Mouse (Mus musculus) forebrain, embryonic 14.5 days (tissue): Measurements from ENCODE around the gene Cacnb1. TPM values are rescaled to one million over a fixed set of nuclear protein-coding genes. Genes with fewer than 3 reads are reported as not detected.

ENCODE experiments used
- ATAC-seq: fragments of 200-750 bp; cut with Nextera tagmentation; 2 replicates; pipeline ENCODE4 v1.8.0; 2017; ENCODE audit warnings: mild to moderate bottlenecking, moderate library complexity
- DNase-seq: peaks from one replicate; pipeline ENCODE4 v3.0.0-alpha.2; 2015; ENCODE audit warnings: low spot score
- H3K27ac ChIP-seq: fragments of 300-500 bp; sonication (generic); 2 replicates; pipeline ENCODE4 v1.5.1; 2014; ENCODE audit warnings: low read depth, mild to moderate bottlenecking, control low read depth, low read length, moderate library complexity
- H3K27me3 ChIP-seq: fragments of 300-500 bp; sonication (generic); replicated peaks from 2 replicates; pipeline ENCODE4 v1.6.1; 2014; ENCODE audit warnings: low read length, control low read depth, mixed read lengths; ENCODE audit not compliant: control insufficient read depth, insufficient read depth
- H3K36me3 ChIP-seq: fragments of 300-500 bp; sonication (generic); 2 replicates; pipeline ENCODE4 v1.6.1; 2014; ENCODE audit warnings: low read length, control low read depth; ENCODE audit not compliant: control insufficient read depth, insufficient read depth
- H3K4me1 ChIP-seq: fragments of 300-500 bp; sonication (generic); 2 replicates; pipeline ENCODE4 v1.6.1; 2014; ENCODE audit warnings: antibody characterized with exemption, low read length, control low read depth; ENCODE audit not compliant: control insufficient read depth, insufficient read depth
- H3K4me2 ChIP-seq: fragments of 300-500 bp; sonication (generic); 2 replicates; pipeline ENCODE4 v1.6.1; 2014; ENCODE audit warnings: mild to moderate bottlenecking, control low read depth, low read length
- H3K4me3 ChIP-seq: fragments of 300-500 bp; sonication (generic); 2 replicates; pipeline ENCODE4 v1.5.1; 2014; ENCODE audit warnings: low read depth, low read length, control low read depth
- H3K9ac ChIP-seq: fragments of 300-500 bp; sonication (generic); 2 replicates; pipeline ENCODE4 v1.6.1; 2014; ENCODE audit warnings: mild to moderate bottlenecking, low read length, control low read depth, moderate library complexity
- H3K9me3 ChIP-seq: fragments of 300-500 bp; sonication (generic); replicated peaks from 2 replicates; pipeline ENCODE4 v1.6.1; 2016; ENCODE audit warnings: low read length, control low read depth, mixed read lengths; ENCODE audit not compliant: control insufficient read depth
- WGBS: fragments of 180-500 bp; shearing (Covaris S2); extraction: QIAGEN DNeasy Blood & Tissue Kit; methylation state at CpG from one replicate; pipeline ENCODE4 v1.1.7; 2014; 5-methylcytosine and 5-hydroxymethylcytosine counted together
- polyA plus RNA-seq: library from polyadenylated mRNA; unstranded; fragments of >200 nt; fragmentation: Nextera tagmentation; extraction: Ambion mirVana; gene quantifications from 2 replicates; pipeline ENCODE4 v1.2.1, GENCODE M21; 2014

The Cacnb1 gene
- polyA plus RNA-seq, 1 experiment from 2014 or later: 22.1 TPM

- Histone ChIP-seq H3K9ac (no peak overlapping the region), H3K27me3 (peaks cover 3% of the 10 kb centered on the region; the same call in 1 of the 2 replicates), H3K36me3 (peaks cover 22% of the 10 kb centered on the region), H3K9me3 (no peaks in the 10 kb centered on the region), H3K4me3 (no peak overlapping the region), H3K4me2 (no peak overlapping the region), H3K27ac (no peak overlapping the region), H3K4me1 (peaks cover 17% of the 10 kb centered on the region)
- DNase-seq (no peak), ATAC-seq (no peak)
- WGBS: 53% methylated on average over 7 of the region's 7 CpGs
These were observed 22.3 kb downstream of the Cacnb1 start for GRCm38 (mm10) chr11:98000378-98001140.

- H3K27me3 ChIP-seq: peaks cover 3% of the 10 kb centered on the region; the same call in 1 of the 2 replicates
- H3K4me3 ChIP-seq: no peak overlapping the region
- DNase-seq (no peak), ATAC-seq (no peak)
- 62% methylated on average over 5 of the region's 5 CpGs for WGBS
- H3K9me3 ChIP-seq: no peaks in the 10 kb centered on the region
- peaks cover 25% of the 10 kb centered on the region for H3K4me1 ChIP-seq
- H3K4me2 ChIP-seq: no peak overlapping the region
- no peak overlapping the region for H3K9ac ChIP-seq
- H3K27ac ChIP-seq: no peak overlapping the region
- peaks cover 14% of the 10 kb centered on the region for H3K36me3 ChIP-seq
These were observed 23.1 kb downstream of the Cacnb1 start for GRCm38 (mm10) chr11:97999748-98000147.

- ATAC-seq: no peak
- Histone ChIP-seq H3K27ac (no peak overlapping the region), H3K4me2 (no peak overlapping the region), H3K9me3 (no peaks in the 10 kb centered on the region), H3K36me3 (peaks cover 7% of the 10 kb centered on the region), H3K27me3 (peaks cover 3% of the 10 kb centered on the region; the same call in 1 of the 2 replicates), H3K4me1 (peaks cover 24% of the 10 kb centered on the region), H3K9ac (no peak overlapping the region), H3K4me3 (no peak overlapping the region)
- DNase-seq: no peak
- 62% methylated on average over 7 of the region's 7 CpGs for WGBS
These were observed 23.8 kb downstream of the Cacnb1 start for GRCm38 (mm10) chr11:97998898-97999608.

- ATAC-seq: no peak
- peaks cover 3% of the 10 kb centered on the region; the same call in 1 of the 2 replicates for H3K27me3 ChIP-seq
- 83% methylated on average over 11 of the region's 11 CpGs for WGBS
These were observed 24.6 kb downstream of the Cacnb1 start for GRCm38 (mm10) chr11:97998074-97998793.

GRCm38 (mm10) chr11:97997387-97997960 is 25.4 kb downstream of the Cacnb1 start:
- H3K4me2 ChIP-seq: no peak overlapping the region
- H3K9ac ChIP-seq: no peak overlapping the region
- H3K9me3 ChIP-seq: no peaks in the 10 kb centered on the region
- 78% methylated on average over 8 of the region's 8 CpGs for WGBS
- DNase-seq: no peak
- H3K4me3 ChIP-seq: no peak overlapping the region
- H3K4me1 ChIP-seq: peaks cover 16% of the 10 kb centered on the region
- H3K27ac ChIP-seq: no peak overlapping the region
- peaks cover 3% of the 10 kb centered on the region; the same call in 1 of the 2 replicates for H3K27me3 ChIP-seq
- ATAC-seq: no peak
- no peaks in the 10 kb centered on the region for H3K36me3 ChIP-seq

More at GRCm38 (mm10) chr11:97998074-97998793, 24.6 kb downstream of the Cacnb1 start:
- no peak overlapping the region for H3K9ac ChIP-seq
- peaks cover 20% of the 10 kb centered on the region for H3K4me1 ChIP-seq
- DNase-seq: no peak
- no peaks in the 10 kb centered on the region for H3K9me3 ChIP-seq
- H3K36me3 ChIP-seq: peaks cover 5% of the 10 kb centered on the region
- no peak overlapping the region for H3K27ac ChIP-seq
- no peak overlapping the region for H3K4me3 ChIP-seq
- H3K4me2 ChIP-seq: no peak overlapping the region

GRCm38 (mm10) chr11:97996691-97997090 is 26.1 kb downstream of the Cacnb1 start:
- DNase-seq (no peak), ATAC-seq (no peak)
- no peaks in the 10 kb centered on the region for H3K9me3 ChIP-seq
- no peak overlapping the region for H3K4me2 ChIP-seq
- H3K4me1 ChIP-seq: peaks cover 11% of the 10 kb centered on the region
- H3K27ac ChIP-seq: no peak overlapping the region
- H3K9ac ChIP-seq: no peak overlapping the region
- H3K4me3 ChIP-seq: no peak overlapping the region
- no peaks in the 10 kb centered on the region for H3K36me3 ChIP-seq
- WGBS: 70% methylated on average over 1 of the region's 1 CpGs
- no peaks in the 10 kb centered on the region; the same call in 1 of the 2 replicates for H3K27me3 ChIP-seq

GRCm38 (mm10) chr11:97995564-97996288 is 27.1 kb downstream of the Cacnb1 start, which contains the start of gene Arl5c:
TSS of gene Arl5c (minus strand) at chr11:97996181.
- 0 out of 2 replicates have a peak within 1 kb of the TSS, but pooled peaks have one; percentile 0 for H3K27ac ChIP-seq
- 2% methylated on average over 26 of the region's 26 CpGs for WGBS
- H3K9me3 ChIP-seq: no peaks in the 10 kb centered on the region
- peak within 1 kb of the TSS; percentile 40 for H3K4me3 ChIP-seq
- H3K36me3 ChIP-seq: no peaks in the 10 kb centered on the region
- peak within 1 kb of the TSS; percentile 57 for H3K9ac ChIP-seq
- H3K4me1 ChIP-seq: peaks cover 11% of the 10 kb centered on the region
- no peaks in the 10 kb centered on the region for H3K27me3 ChIP-seq
- peak within 1 kb of the TSS; percentile 84 for H3K4me2 ChIP-seq
- no peak for DNase-seq
- ATAC-seq: no peak

GRCm38 (mm10) chr11:97994539-97995100 is 28.2 kb downstream of the Cacnb1 start:
- Histone ChIP-seq H3K4me1 (peaks cover 16% of the 10 kb centered on the region), H3K36me3 (no peaks in the 10 kb centered on the region), H3K4me3 (peak overlapping the region; percentile 40), H3K4me2 (peak overlapping the region; percentile 84), H3K9ac (no peak overlapping the region), H3K27me3 (no peaks in the 10 kb centered on the region), H3K27ac (no peak overlapping the region), H3K9me3 (no peaks in the 10 kb centered on the region)
- DNase-seq: peak; percentile 63
- 2% methylated on average over 13 of the region's 13 CpGs for WGBS
- peak; percentile 51 for ATAC-seq
